Mouse (Mus musculus): Measurements from ENCODE around the gene Wdr45. TPM values are rescaled to one million over a fixed set of nuclear protein-coding genes. Genes with fewer than 3 reads are reported as not detected.

Gene Wdr45
- total and polyA plus RNA-seq, 3 experiments = 18.0 to 24.1 (median 21.4) TPM

DNA sequence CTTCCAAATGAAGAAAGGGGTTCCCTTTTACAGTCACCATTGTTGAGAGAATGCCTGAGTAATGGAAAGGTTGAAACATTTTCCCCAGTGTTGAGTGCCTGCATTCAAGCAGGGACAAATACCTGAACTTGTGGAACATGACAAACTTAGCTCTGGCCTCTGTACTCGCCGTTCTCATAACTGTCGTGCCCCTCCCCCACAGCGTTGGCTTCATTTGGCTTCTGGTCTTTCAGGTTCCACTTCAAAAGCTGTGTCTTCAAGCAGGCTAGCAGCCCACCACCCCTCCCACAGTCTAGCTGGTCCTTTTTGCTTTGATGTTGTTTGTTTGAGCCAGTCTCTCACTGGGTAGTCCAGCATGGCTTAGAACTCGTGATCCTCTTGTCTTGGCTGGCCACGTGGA is 41.4 kb upstream of the Wdr45 start (continued):
- TF ChIP-seq USF1 (IDR thresholded peaks at IDR 0.05; ENCODE audit: low read depth, low read length) (no peak), BHLHE40 (IDR thresholded peaks at IDR 0.05; ENCODE audit: low read depth, low read length) (peak; percentile 36; the same call in 1 of the 2 replicates), ZKSCAN1 (IDR thresholded peaks at IDR 0.05; ENCODE audit: borderline replicate concordance, low read depth, low read length) (no peak), SIN3A (IDR thresholded peaks at IDR 0.05; ENCODE audit: low read length) (no peak), E2F4 (IDR thresholded peaks at IDR 0.05; ENCODE audit: insufficient replicate concordance, low read depth, low read length) (no peak), TCF12 (IDR thresholded peaks at IDR 0.05; ENCODE audit: low read depth, low read length) (peak; percentile 57; the same call in 1 of the 2 replicates), KAT2A (IDR thresholded peaks at IDR 0.05; ENCODE audit: insufficient replicate concordance, low read length) (no peak), JUN (IDR thresholded peaks at IDR 0.05; ENCODE audit: insufficient read depth, low read depth, low read length) (peak; percentile 28; the same call in 1 of the 2 replicates), JUND (conservative IDR thresholded peaks at IDR 0.05; ENCODE audit: low read depth, low read length) (no peak), TBP (conservative IDR thresholded peaks at IDR 0.05; ENCODE audit: low read depth, low read length) (no peak), ETS1 (conservative IDR thresholded peaks at IDR 0.05; ENCODE audit: low read depth, low read length) (peak; percentile 85), ZMIZ1 (IDR thresholded peaks at IDR 0.05; ENCODE audit: low read depth, low read length) (no peak), ZC3H11A (IDR thresholded peaks at IDR 0.05; ENCODE audit: low read depth, low read length) (no peak), MAX (IDR thresholded peaks at IDR 0.05; ENCODE audit: low read length) (0 out of 2 replicates have a peak, but pooled peaks have one; percentile 32), IRF4 (IDR thresholded peaks at IDR 0.05; ENCODE audit: low read depth, low read length) (no peak), MAZ (IDR thresholded peaks at IDR 0.05; ENCODE audit: low read depth, low read length) (no peak), EP300 (IDR thresholded peaks at IDR 0.05; ENCODE audit: low read length) (no peak), CHD2 (IDR thresholded peaks at IDR 0.05; ENCODE audit: low read length) (peak; percentile 74; the same call in 1 of the 2 replicates)

DNA sequence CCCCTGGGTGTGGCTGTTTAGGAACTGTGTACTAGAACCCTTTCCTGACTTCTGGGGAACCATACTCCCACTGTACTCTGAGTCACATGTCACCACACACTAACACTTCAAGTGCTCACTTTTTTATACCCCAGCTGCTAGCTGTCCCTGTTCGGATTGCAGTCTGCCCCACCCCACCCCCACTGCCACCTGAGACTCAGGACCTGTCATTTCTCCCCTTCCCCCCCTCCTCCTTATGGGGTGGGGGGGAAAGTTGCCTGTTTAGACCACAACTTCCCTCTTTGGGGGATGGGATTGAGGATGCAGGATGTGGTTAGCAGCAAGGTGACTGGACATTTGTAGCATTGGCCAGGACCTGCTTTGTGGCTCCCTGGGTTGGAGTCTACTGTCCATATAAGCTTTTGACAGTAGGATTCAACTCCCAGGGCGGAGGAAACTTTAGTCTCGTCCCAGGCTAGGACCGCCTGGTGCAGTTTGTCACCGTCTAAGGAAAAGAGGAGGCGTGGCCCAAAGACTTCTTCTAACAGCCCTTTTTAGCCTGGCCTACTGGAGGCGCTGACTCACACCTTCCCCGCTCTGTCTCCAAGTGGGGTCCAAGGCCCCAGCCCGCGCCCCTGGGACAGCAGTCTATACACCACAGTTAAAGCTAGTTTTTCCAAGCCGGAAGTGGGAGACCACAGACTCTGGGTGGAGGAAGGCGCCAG is 40.4 kb upstream of the Wdr45 start:
- peak overlapping the region; percentile 72 for H3K4me2 ChIP-seq (ENCODE audit: insufficient read depth, low read depth, poor library complexity, severe bottlenecking)
- H3K36me3 ChIP-seq (replicated peaks in 1 of 2; ENCODE audit: control insufficient read depth in 1 of 2, insufficient read depth in 1 of 2, low read length in 1 of 2) = peaks cover 6 to 7% of the 10 kb centered on the region in 2 experiments
- H3K9me3 ChIP-seq (replicated peaks; ENCODE audit: low read length) = no peaks in the 10 kb centered on the region
- in situ Hi-C loops (cut with MboI; ENCODE audit: low pct_ligation_motif_present, low pct_unique_long_range_greater_than_20kb, low sequenced_read_pairs) (no loop called here), dilution Hi-C loops (cut with MboI; ENCODE audit: extremely low pct_ligation_motif_present, extremely low pct_unique_long_range_greater_than_20kb, low sequenced_read_pairs) (no loop called here)
- H3K4me1 ChIP-seq (ENCODE audit: control insufficient read depth in 1 of 2, insufficient read depth in 2 of 2) = peaks cover 8 to 18% of the 10 kb centered on the region in 2 experiments; a peak in 3 of 4 replicates
- no peaks in the 10 kb centered on the region for H3K27me3 ChIP-seq (replicated peaks)
- H3K4me3 ChIP-seq (replicated peaks in 1 of 3; ENCODE audit: low read depth in 2 of 3, low read length in 2 of 3, poor library complexity in 1 of 3) = peak overlapping the region in 2 of 3 experiments; percentile 5 to 27
- peaks cover 15% of the 10 kb centered on the region for H3K79me2 ChIP-seq (replicated peaks; ENCODE audit: control insufficient read depth, extremely low read depth, insufficient read depth, poor library complexity, severe bottlenecking)
- H3K27ac ChIP-seq (ENCODE audit: insufficient read depth, low read depth) = peak overlapping the region; percentile 77
- peak; percentile 92 for DNase-seq (ENCODE audit: extremely low read depth)
- H3K9ac ChIP-seq (ENCODE audit: insufficient read depth, low read depth) = peak overlapping the region; percentile 89; the same call in 1 of the 2 replicates
- TF ChIP-seq MEF2A (IDR thresholded peaks at IDR 0.05; ENCODE audit: borderline replicate concordance, low read depth, low read length) = peak; percentile 28; the same call in 1 of the 2 replicates
- TF ChIP-seq GABPA (IDR thresholded peaks at IDR 0.05; ENCODE audit: insufficient replicate concordance, low read depth, low read length) = no peak
- TF ChIP-seq RAD21 (IDR thresholded peaks at IDR 0.05; ENCODE audit: low read depth, low read length) = no peak
- peak; percentile 87 for TF ChIP-seq ETS1 (conservative IDR thresholded peaks at IDR 0.05; ENCODE audit: low read depth, low read length)
- peak; percentile 45; the same call in 1 of the 2 replicates for TF ChIP-seq USF1 (IDR thresholded peaks at IDR 0.05; ENCODE audit: low read depth, low read length)
- TF ChIP-seq CHD2 (IDR thresholded peaks at IDR 0.05; ENCODE audit: low read length) = peak; percentile 97
- no peak for TF ChIP-seq ZC3H11A (IDR thresholded peaks at IDR 0.05; ENCODE audit: low read depth, low read length)
- TF ChIP-seq JUN (IDR thresholded peaks at IDR 0.05; ENCODE audit: insufficient read depth, low read depth, low read length) = no peak; the same call in none of the 2 replicates
- peak; percentile 27; the same call in 1 of the 2 replicates for TF ChIP-seq ELF1 (IDR thresholded peaks at IDR 0.05; ENCODE audit: low read depth, low read length)
- no peak for TF ChIP-seq NRF1 (IDR thresholded peaks at IDR 0.05; ENCODE audit: low read depth, low read length)
- peak; percentile 91 for TF ChIP-seq MAZ (IDR thresholded peaks at IDR 0.05; ENCODE audit: low read depth, low read length)
- TF ChIP-seq KAT2A (IDR thresholded peaks at IDR 0.05; ENCODE audit: insufficient replicate concordance, low read length) = no peak
- TF ChIP-seq USF2 (conservative IDR thresholded peaks at IDR 0.05; ENCODE audit: low read depth, low read length) = peak; percentile 28; the same call in 1 of the 2 replicates
- TF ChIP-seq EP300 (IDR thresholded peaks at IDR 0.05; ENCODE audit: low read length) = peak; percentile 75
- 0 out of 2 replicates have a peak, but pooled peaks have one; percentile 18 for TF ChIP-seq MAFK (IDR thresholded peaks at IDR 0.05; ENCODE audit: insufficient replicate concordance, low read length)
- no peak for TF ChIP-seq UBTF (IDR thresholded peaks at IDR 0.05; ENCODE audit: low read depth, low read length)
- no peak for TF ChIP-seq SMC3 (IDR thresholded peaks at IDR 0.05; ENCODE audit: low read depth, low read length)
- TF ChIP-seq NELFE (IDR thresholded peaks at IDR 0.05; ENCODE audit: low read depth, low read length) = no peak
- peak; percentile 90 for TF ChIP-seq IRF4 (IDR thresholded peaks at IDR 0.05; ENCODE audit: low read depth, low read length)
- TF ChIP-seq TCF12 (IDR thresholded peaks at IDR 0.05; ENCODE audit: low read depth, low read length) = peak; percentile 88
- TF ChIP-seq ZMIZ1 (IDR thresholded peaks at IDR 0.05; ENCODE audit: low read depth, low read length) = no peak
- peak; percentile 71; the same call in 1 of the 2 replicates for TF ChIP-seq SIN3A (IDR thresholded peaks at IDR 0.05; ENCODE audit: low read length)
- no peak; the same call in 1 of the 2 replicates for TF ChIP-seq POLR2A (IDR thresholded peaks at IDR 0.05; ENCODE audit: low read depth, low read length)
- 0 out of 2 replicates have a peak, but pooled peaks have one; percentile 30 for TF ChIP-seq MYC (IDR thresholded peaks at IDR 0.05; ENCODE audit: low read depth, low read length)
- TF ChIP-seq JUND (conservative IDR thresholded peaks at IDR 0.05; ENCODE audit: low read depth, low read length) = peak; percentile 54; the same call in 1 of the 2 replicates
- TF ChIP-seq ZKSCAN1 (IDR thresholded peaks at IDR 0.05; ENCODE audit: borderline replicate concordance, low read depth, low read length) = no peak
- TF ChIP-seq POLR2AphosphoS2 (IDR thresholded peaks at IDR 0.05; ENCODE audit: low read depth, low read length) = no peak

Measured in CH12.LX (cell line).